Mouse (Mus musculus) naive thymus-derived CD4-positive, alpha-beta T cell, adult 5 months (primary cell): Measurements from ENCODE around the gene Psmd1. TPM values are rescaled to one million over a fixed set of nuclear protein-coding genes. Genes with fewer than 3 reads are reported as not detected.

Experiments used
- polyA plus RNA-seq: library from polyadenylated mRNA; unstranded; fragments of 100-300 nt; shearing (Covaris generic); gene quantifications from one replicate; pipeline ENCODE4 v1.2.1, GENCODE M21; 2017

Gene Psmd1
- 68.7 TPM for polyA plus RNA-seq

DNA sequence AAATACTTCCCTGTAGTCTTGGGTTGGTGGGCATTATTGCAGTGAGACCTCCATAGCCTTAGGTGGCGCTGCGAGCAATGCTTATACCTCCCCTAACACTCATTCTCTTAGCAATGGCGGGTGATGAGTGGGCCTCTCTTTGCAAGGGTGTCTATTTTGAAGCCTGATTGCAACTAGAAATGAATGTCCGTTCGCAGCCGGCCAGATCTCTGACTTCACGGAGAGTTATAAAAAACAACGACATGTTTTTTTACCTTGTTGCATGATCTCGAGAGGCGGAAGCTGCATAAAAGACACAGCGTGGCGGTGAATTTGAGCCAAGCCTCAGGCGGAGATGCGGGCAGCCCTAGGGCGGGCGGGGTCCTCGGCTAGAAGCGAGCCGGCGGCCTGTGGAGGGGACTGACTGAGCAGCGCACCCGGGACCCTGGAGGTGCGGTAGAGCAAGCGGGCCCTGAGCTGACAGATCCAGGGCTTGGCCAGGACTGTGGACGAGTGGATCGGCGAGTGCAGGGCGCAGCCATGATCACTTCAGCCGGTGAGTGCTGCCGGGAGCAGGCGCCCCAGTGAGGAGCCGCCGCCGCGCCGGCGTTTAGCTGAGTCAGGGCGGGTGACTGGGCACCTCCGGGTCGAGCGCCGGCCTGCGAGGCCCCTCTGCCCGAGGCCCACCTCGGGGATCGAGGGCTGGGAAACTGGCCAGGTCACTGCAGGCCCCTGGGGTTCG, at the start of gene Psmd1:
Gene Psmd1 (plus strand): TSS at position 117 of the 721 bp plus-strand sequence.

DNA sequence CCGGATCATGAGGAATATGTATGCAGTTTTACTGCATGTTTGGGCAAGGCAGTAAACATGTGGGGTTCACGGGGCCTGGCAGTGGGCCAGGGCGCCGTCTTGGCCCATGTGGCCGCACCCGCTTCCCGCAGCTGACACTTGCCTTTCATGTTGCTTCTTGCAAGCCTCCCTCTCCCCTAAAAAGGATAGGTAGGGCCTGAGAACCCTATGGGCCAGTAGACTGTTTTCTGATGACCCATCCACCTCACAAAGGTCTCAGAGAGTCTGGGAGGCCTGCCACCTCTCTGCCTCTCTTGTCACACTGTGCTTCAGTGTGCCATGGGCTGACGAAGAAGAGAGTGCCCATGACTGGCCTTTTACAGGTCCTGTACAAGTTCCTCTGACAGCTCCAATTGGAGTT, 47.7 kb upstream of the Psmd1 start, which contains the start of gene Spata3:
Gene Spata3 (plus strand): TSS at position 301 of the 400 bp plus-strand sequence.

DNA sequence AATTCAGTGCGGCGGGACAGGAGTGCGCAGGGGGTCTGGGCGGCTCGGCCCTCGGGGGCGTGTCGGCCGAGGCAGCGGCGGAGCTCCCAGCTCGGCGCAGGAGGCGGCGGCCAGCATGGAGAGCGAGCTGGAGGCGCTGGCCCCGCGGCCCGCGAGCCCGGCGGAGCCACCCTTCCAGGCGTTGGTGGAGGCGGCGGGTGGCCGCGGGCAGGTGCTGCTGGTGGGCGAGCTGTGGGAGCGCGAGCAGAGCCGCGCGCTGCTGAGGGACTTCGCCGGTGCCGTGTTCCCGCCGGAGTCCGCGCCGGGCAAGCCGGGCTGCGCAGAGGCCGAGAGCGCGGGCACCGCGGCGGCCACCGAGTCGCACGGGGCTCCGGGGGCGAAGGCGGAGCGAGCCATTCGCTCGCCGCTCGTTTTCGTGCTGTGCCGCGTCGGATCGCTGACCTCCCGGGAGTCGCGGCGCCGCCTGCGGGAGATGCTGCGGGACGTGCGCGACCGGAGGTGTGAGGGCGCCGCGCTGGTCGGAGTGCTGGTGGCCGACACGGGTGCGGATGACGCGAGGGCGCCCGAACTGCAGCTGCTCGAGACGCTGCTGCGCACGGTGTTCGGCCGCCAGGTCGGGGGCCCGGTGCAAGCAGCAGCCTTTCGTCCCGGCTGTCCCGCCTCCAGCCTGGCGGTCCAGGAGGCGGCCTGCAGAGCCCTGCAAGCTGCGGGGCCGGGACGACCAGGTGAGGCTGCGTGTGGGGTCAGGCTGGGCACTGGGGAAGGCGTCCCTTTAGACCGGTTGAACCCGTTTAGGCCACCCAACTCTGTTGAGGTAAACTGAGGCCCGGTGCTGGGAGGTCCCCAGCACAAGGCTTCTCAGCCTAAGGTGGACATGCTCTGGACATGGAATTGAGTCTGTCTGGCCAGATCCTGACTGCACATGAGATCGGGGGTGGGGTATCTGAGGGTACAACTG, 18.1 kb upstream of the Psmd1 start, which contains the start of gene 2810459M11Rik:
Gene 2810459M11Rik (plus strand): TSS at position 16 of the 958 bp plus-strand sequence.

DNA sequence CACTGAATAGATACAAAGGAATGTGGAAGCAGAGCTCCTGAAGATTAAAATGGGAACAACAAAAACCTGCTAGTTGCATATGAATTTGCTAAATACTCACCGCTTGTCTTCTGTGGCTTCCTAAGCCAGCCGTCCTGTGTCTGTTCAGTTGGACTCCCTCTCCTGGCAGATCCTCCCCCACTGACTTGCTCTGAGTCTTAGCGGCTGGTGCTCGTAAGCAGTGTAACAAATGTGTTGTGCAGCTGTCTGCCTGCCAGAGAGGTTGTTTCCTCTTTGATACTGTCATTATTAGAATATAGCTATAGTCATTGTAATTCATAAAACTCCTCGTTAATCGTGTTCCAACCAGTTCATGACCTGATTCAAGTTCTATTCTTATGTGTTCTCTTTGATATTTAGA, 47.6 kb downstream of the Psmd1 start, which contains the start of gene Htr2b:
Gene Htr2b (minus strand): TSS at position 192 of the 400 bp plus-strand sequence.

DNA sequence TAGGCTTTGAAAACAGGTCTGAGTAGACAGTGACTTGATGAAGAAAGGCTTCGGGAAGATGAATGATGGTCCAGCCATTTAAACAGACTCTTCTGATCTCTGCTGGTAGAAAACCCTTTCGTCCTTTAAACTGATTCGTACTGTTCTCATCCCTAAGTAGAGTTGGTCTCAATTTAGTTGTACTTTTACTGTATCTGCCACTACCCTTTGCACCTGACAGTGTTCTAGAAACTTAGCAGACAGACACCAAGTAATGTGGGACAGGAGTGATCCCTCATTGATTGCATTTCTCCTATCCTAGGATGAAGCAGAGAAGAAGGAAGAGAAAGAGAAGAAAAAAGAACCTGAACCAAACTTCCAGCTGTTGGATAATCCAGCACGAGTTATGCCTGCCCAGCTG, 69.2 kb downstream of the Psmd1 start, which contains the start of gene Gm21972:
Gene Gm21972 (plus strand): TSS at position 301 of the 400 bp plus-strand sequence.

DNA sequence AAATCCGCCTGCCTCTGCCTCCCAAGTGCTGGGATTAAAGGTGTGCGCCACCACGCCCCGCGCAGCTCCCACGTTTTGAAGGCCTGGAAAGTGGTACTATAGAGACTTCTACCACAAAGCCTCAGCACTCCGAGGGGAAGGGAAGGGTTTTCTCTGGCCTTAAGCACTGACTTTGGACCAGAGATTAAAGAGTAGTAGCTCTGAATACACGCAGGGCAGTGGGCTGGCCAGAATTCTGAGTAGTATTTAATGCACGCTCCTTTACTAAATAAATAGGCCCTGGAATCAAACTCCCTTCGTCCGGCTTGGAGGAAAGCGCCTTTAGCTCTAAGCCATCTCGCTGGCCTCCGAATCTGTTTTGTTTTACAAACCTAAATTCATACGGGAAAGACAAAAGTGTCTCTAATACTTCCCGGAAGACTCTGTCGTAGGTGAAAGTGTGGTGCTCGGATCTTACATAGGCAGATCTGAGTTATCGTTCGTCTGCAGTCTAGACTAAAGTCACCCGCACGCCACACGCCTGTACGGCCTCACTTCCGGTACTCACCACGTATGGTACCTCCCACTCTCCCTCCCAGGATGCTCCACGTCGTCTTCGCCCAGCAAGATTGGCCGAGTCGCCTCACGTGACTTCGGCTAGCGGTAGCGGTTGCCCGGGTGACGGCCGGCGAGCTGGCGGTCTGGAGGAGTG, 90.1 kb downstream of the Psmd1 start, which contains the start of gene Armc9:
Gene Armc9 (plus strand): TSS at position 648 of the 691 bp plus-strand sequence.

Other genes starting within 250 kb of the Psmd1 start
- gene Itm2c, start 170.1 kb upstream of the Psmd1 start, polyA plus RNA-seq = 156 TPM
- gene 4933407L21Rik, start 135.9 kb upstream of the Psmd1 start, polyA plus RNA-seq = not detected
- not detected for gene Gpr55, start 103.4 kb upstream of the Psmd1 start, polyA plus RNA-seq
- not detected for gene Spata3, start 47.6 kb upstream of the Psmd1 start, polyA plus RNA-seq
- gene 2810459M11Rik, start 18.5 kb upstream of the Psmd1 start, polyA plus RNA-seq = not detected
- not detected for gene Htr2b, start 47.6 kb downstream of the Psmd1 start, polyA plus RNA-seq
- not detected for gene Gm21972, start 69.2 kb downstream of the Psmd1 start, polyA plus RNA-seq
- gene Armc9, start 90.4 kb downstream of the Psmd1 start, polyA plus RNA-seq = 4.9 TPM
- gene B3gnt7, start 238.4 kb downstream of the Psmd1 start, polyA plus RNA-seq = not detected